Mouse (Mus musculus) liver, embryonic 14.5 days (tissue): ENCODE measurements at regions not wholly inside any gene's neighbourhood (a gene's known extent, or its start where the extent isn't known, plus 50 kb on each side); places are given as distances from the start of the nearest gene placed in this dataset.

Source experiments
- ATAC-seq: fragments of 200-750 bp; cut with Nextera tagmentation; 2 replicates; pipeline ENCODE4 v1.8.0; 2017; ENCODE audit warnings: moderate number of reproducible peaks, mild to moderate bottlenecking, moderate library complexity; ENCODE audit not compliant: insufficient read depth
- DNase-seq, 3 experiments: peaks; one replicate each; pipeline ENCODE4 v3.0.0-alpha.2; 2012 to 2013; ENCODE audit warnings: low read depth in 3 of 3, low spot score in 3 of 3
- H3K27ac ChIP-seq: fragments of 300-500 bp; sonication (generic); 2 replicates; pipeline ENCODE4 v1.5.1; 2014; ENCODE audit warnings: moderate library complexity, mild to moderate bottlenecking, control low read depth, inconsistent platforms
- H3K27me3 ChIP-seq: fragments of 300-500 bp; sonication (generic); 2 replicates; pipeline ENCODE4 v1.6.1; 2014; ENCODE audit warnings: mild to moderate bottlenecking, low read length, moderate library complexity; ENCODE audit not compliant: control insufficient read depth, insufficient read depth
- H3K36me3 ChIP-seq: fragments of 300-500 bp; sonication (generic); replicated peaks from 2 replicates; pipeline ENCODE4 v1.6.1; 2014; ENCODE audit warnings: low read depth; ENCODE audit not compliant: control insufficient read depth, insufficient read depth
- H3K4me1 ChIP-seq, 2 experiments: fragments of 200-500 bp in 1 of 2; fragments of 300-500 bp in 1 of 2; sonication (generic) in 1 of 2; replicated peaks; 2 replicates each; pipeline ENCODE4 v1.6.1; 2012 to 2014; ENCODE audit warnings: antibody characterized with exemption in 1 of 2, inconsistent platforms in 1 of 2, low read length in 1 of 2; ENCODE audit not compliant: control insufficient read depth in 2 of 2, insufficient read depth in 2 of 2
- H3K4me2 ChIP-seq: fragments of 300-500 bp; sonication (generic); 2 replicates; pipeline ENCODE4 v1.6.1; 2014; ENCODE audit warnings: low read depth, mild to moderate bottlenecking, control low read depth, moderate library complexity
- H3K4me3 ChIP-seq, 2 experiments: fragments of 200-500 bp in 1 of 2; fragments of 300-500 bp in 1 of 2; sonication (generic) in 1 of 2; 2 replicates each; pipeline ENCODE4 v1.5.1; 2012 to 2014; ENCODE audit warnings: low read depth in 2 of 2, low read length in 2 of 2, mild to moderate bottlenecking in 2 of 2, control low read depth in 1 of 2, inconsistent platforms in 1 of 2, moderate library complexity in 1 of 2; ENCODE audit not compliant: insufficient read depth in 1 of 2
- H3K9ac ChIP-seq: fragments of 300-500 bp; sonication (generic); replicated peaks from 2 replicates; pipeline ENCODE4 v1.6.1; 2014; ENCODE audit warnings: mild to moderate bottlenecking, control low read depth, moderate library complexity
- H3K9me3 ChIP-seq: fragments of 300-500 bp; sonication (generic); 2 replicates; pipeline ENCODE4 v1.6.1; 2016; ENCODE audit warnings: low read length, mixed read lengths; ENCODE audit not compliant: control insufficient read depth
- CTCF ChIP-seq: IDR thresholded peaks from 2 replicates; pipeline ENCODE4 v1.5.1; 2016; ENCODE audit warnings: antibody characterized with exemption, low read depth, control low read depth
- EP300 ChIP-seq: IDR thresholded peaks from 2 replicates; pipeline ENCODE4 v1.6.1; 2016; ENCODE audit warnings: antibody characterized with exemption, low read depth
- WGBS: fragments of 180-500 bp; shearing (Covaris S2); extraction: QIAGEN DNeasy Blood & Tissue Kit; methylation state at CpG from one replicate; pipeline ENCODE4 v1.1.7; 2014; ENCODE audit not compliant: insufficient replicate concordance; 5-methylcytosine and 5-hydroxymethylcytosine counted together

DNA sequence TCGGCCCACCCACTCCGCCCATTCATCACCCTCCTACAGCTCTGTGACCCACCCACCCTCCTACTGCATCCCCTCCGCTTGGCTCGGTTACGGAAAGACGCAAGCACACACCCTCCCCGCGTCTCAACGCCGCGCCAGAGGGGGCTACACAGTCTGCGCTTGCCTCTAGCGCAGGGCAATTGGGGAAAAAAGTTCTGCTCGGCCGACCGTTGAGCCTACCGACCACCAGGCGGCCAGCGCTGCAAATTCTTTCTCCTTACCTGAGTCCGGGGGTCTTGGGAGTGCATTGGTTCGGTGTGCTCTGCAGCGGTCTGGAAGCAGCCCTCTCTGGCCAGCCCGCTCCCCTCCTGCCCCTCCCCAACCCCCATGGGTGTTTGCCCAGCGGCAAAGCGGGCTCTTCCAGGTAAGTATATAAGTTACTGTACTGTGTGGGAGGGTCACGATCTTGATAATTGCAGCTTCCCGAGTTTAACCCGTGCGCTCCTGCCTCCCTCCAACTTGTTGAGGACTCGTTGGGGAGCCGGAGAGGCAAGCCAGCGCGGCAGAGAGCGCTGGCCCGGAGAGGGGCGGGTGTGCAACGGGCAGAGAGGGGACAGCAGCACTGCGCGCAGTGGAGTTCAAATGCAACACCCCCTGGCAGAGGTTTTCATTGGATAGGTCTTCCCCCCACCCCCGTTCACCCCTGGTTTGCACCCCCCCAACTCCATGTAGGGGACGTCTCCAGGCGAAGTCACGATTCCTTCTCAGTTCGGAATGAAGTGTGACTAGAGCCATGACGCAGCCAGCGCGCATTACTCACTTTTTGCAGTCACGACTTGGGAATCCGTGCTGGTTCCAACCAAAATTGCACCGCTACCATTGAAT lies 85.5 kb upstream of the Hsd17b12 start:
- Histone ChIP-seq H3K27me3 (peaks cover 91% of the 10 kb centered on the region), H3K9me3 (no peaks in the 10 kb centered on the region), H3K4me3 (no peak overlapping the region), H3K9ac (no peak overlapping the region), H3K4me2 (no peak overlapping the region), H3K4me1 (no peaks in the 10 kb centered on the region), H3K36me3 (no peaks in the 10 kb centered on the region), H3K27ac (no peak overlapping the region)
- WGBS, result 2% methylated on average over 50 of the region's 50 CpGs
- no peak for DNase-seq
- ATAC-seq, result no peak
- TF ChIP-seq EP300 (no peak), CTCF (no peak)

DNA sequence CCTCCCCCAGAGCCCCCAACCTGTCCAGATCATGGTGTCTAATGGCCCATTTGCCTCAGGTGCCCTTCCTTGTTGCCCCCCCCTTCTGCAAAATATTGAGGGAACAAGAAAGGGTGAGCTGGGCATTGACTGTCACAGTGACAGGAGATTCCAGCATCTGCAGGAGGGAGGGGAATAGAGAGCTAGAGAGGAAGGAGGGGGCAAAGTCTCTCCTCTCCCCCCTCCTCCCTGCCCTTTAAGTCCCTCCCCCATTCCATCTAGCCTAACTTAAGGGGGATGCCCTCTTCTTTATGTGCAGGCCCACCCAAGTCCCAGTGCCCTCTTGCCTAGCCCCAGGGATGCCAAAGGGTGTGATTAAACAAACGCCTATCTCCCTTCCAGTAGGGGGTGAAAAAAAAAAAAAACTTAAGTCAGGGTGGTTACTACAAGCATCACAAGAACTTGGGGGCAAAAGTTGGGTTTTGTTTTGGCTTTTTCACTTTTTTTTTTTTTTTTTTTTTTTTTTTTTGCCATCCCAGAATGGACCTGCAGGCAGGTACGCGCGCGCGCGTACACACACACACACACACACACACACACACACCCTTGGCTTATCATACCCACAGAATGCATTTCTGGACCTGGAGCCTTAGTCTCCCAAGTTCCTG lies 84.8 kb upstream of the Hsd17b12 start:
- DNase-seq, result no peak
- H3K4me3 ChIP-seq, result no peak overlapping the region
- H3K36me3 ChIP-seq, result no peaks in the 10 kb centered on the region
- no peak overlapping the region for H3K27ac ChIP-seq
- peaks cover 87% of the 10 kb centered on the region for H3K27me3 ChIP-seq
- no peak for TF ChIP-seq EP300
- H3K9ac ChIP-seq, result no peak overlapping the region
- no peaks in the 10 kb centered on the region for H3K4me1 ChIP-seq
- no peak overlapping the region for H3K4me2 ChIP-seq
- H3K9me3 ChIP-seq, result no peaks in the 10 kb centered on the region
- 9% methylated on average over 7 of the region's 7 CpGs for WGBS
- ATAC-seq, result no peak

DNA sequence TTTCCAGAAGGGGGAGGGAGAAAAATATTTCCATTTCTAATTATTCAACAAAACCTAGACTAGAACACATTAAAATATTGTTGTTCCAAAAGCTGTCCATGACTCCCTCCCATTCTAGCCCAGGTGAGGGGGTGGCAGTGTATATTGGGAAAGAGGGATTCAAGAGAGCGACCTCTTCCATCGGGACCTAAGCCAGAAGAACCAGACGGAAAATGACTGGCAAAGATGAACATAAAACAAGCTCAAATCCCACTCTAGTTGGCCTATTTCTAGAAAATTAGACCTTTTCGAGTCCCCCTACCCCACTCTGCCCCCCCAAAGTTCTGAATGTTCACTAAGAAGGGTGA lies 84.3 kb upstream of the Hsd17b12 start:
- Histone ChIP-seq H3K9me3 (no peaks in the 10 kb centered on the region), H3K4me1 (no peaks in the 10 kb centered on the region), H3K9ac (no peak overlapping the region), H3K27me3 (peaks cover 86% of the 10 kb centered on the region), H3K4me3 (no peak overlapping the region), H3K27ac (no peak overlapping the region), H3K4me2 (no peak overlapping the region), H3K36me3 (no peaks in the 10 kb centered on the region)
- DNase-seq, result no peak
- 6% methylated on average over 4 of the region's 4 CpGs for WGBS
- no peak for ATAC-seq
- no peak for TF ChIP-seq EP300

DNA sequence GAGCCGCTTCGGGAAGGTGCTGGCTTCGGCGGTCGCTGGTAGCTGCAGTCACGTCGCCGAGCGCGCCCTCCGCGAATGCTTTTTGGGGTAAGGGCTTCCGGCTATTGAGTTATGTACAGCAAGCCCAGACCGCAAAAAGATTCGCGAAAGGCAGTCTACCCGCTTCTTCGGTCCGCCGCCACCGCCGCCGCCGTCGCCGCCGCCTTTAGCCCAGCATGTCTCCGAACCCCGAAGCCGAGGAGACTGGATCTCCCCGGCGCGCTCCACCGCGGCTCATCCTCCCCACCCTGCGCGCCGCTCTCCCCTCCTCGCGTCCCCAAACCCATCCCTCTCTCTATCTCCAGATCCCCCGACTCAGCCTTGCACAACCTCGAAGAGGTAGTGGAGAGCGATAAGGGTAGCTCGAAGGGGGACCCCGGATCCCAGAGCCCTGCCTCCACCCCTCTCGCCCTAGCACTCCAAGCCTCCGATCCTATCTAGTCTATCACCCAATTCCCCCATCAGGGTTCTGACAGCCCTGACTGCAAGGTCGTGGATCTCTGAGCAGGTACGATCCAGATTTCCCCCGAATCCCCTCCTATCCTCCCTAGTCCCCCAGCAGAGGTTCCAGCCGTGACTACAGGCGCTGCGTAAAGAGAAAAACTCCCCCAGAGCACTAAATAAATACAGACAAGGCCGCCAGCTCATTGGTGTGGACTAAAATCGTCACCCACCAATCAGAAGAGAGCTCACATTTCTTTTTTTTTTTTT lies 83.7 kb upstream of the Hsd17b12 start:
- DNase-seq (no peak), ATAC-seq (no peak)
- H3K27ac ChIP-seq, result no peak overlapping the region
- no peak for TF ChIP-seq EP300
- TF ChIP-seq CTCF, result no peak
- under 1% methylated on average over 55 of the region's 55 CpGs for WGBS
- peak overlapping the region; percentile 34 for H3K4me2 ChIP-seq
- H3K4me3 ChIP-seq, result peak overlapping the region in 1 of 2 experiments; percentile 4; a peak in 1 of 4 replicates
- H3K27me3 ChIP-seq, result peaks cover 80% of the 10 kb centered on the region
- H3K4me1 ChIP-seq, result no peaks in the 10 kb centered on the region
- H3K36me3 ChIP-seq, result no peaks in the 10 kb centered on the region
- H3K9me3 ChIP-seq, result no peaks in the 10 kb centered on the region
- no peak overlapping the region for H3K9ac ChIP-seq

DNA sequence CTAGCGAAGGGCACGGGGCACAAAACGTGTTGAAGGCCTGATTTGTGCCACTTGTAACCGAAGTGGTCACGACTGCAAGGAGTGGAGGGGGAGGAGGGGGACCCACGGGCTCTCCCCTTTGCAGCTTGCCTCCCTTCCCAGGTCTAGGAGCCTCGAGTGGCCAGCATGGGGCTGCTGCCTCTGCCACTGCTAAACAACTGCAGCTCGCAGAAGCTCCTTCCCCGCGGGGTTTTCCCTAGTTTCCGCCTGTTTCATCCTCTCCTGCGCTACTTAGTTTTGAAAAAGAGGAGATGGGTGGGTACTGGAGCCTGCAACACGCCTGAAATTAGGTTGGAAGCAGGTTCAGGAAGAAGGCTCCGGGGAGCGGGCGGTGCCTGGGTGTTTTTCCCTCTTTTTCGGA lies 82.6 kb upstream of the Hsd17b12 start:
- Histone ChIP-seq H3K27me3 (peaks cover 70% of the 10 kb centered on the region), H3K9ac (no peak overlapping the region), H3K27ac (no peak overlapping the region), H3K4me3 (no peak overlapping the region), H3K36me3 (no peaks in the 10 kb centered on the region), H3K4me2 (no peak overlapping the region), H3K4me1 (no peaks in the 10 kb centered on the region), H3K9me3 (no peaks in the 10 kb centered on the region)
- 4% methylated on average over 17 of the region's 17 CpGs for WGBS
- ATAC-seq, result no peak
- TF ChIP-seq CTCF (no peak), EP300 (no peak)
- no peak for DNase-seq
